Mouse (Mus musculus): ENCODE results near the gene Cfb. TPM values are rescaled to one million over a fixed set of nuclear protein-coding genes. Genes with fewer than 3 reads are reported as not detected.

Cfb gene
- polyA plus RNA-seq, 1 experiment = 1.1 TPM

- Histone ChIP-seq H3K36me3 (ENCODE audit: control insufficient read depth, insufficient read depth, low read length) (no peaks in the 10 kb centered on the region), H3K27ac (ENCODE audit: control insufficient read depth, insufficient read depth, low read depth, low read length) (no peak overlapping the region), H3K27me3 (ENCODE audit: control insufficient read depth, insufficient read depth, low read length) (no peaks in the 10 kb centered on the region), H3K4me1 (ENCODE audit: control insufficient read depth, insufficient read depth, low read length) (no peaks in the 10 kb centered on the region), H3K4me3 (ENCODE audit: control insufficient read depth, low read depth, low read length) (no peak overlapping the region)
- TF ChIP-seq POLR2A (IDR thresholded peaks at IDR 0.05; ENCODE audit: control insufficient read depth, low read depth, low read length) (no peak), CTCF (IDR thresholded peaks at IDR 0.05; ENCODE audit: control insufficient read depth, insufficient read depth, insufficient replicate concordance, low read depth, low read length) (no peak)
These were observed 458 bp downstream of the Cfb start for GRCm38 (mm10) chr17:34861704-34862415.

- TF ChIP-seq CTCF (IDR thresholded peaks at IDR 0.05; ENCODE audit: control insufficient read depth, insufficient read depth, insufficient replicate concordance, low read depth, low read length) (no peak), POLR2A (IDR thresholded peaks at IDR 0.05; ENCODE audit: control insufficient read depth, low read depth, low read length) (no peak)
- no peaks in the 10 kb centered on the region for H3K4me1 ChIP-seq (ENCODE audit: control insufficient read depth, insufficient read depth, low read length)
- no peak overlapping the region for H3K4me3 ChIP-seq (ENCODE audit: control insufficient read depth, low read depth, low read length)
These were observed 1.8 kb downstream of the Cfb start for GRCm38 (mm10) chr17:34860514-34860913.

GRCm38 (mm10) chr17:34858670-34859069 lies 3.6 kb downstream of the Cfb start:
- Histone ChIP-seq H3K27ac (ENCODE audit: control insufficient read depth, insufficient read depth, low read depth, low read length) (no peak overlapping the region), H3K27me3 (ENCODE audit: control insufficient read depth, insufficient read depth, low read length) (no peaks in the 10 kb centered on the region), H3K4me1 (ENCODE audit: control insufficient read depth, insufficient read depth, low read length) (no peaks in the 10 kb centered on the region), H3K36me3 (ENCODE audit: control insufficient read depth, insufficient read depth, low read length) (no peaks in the 10 kb centered on the region), H3K4me3 (ENCODE audit: control insufficient read depth, low read depth, low read length) (no peak overlapping the region)
- no peak for TF ChIP-seq POLR2A (IDR thresholded peaks at IDR 0.05; ENCODE audit: control insufficient read depth, low read depth, low read length)
- no peak for TF ChIP-seq CTCF (IDR thresholded peaks at IDR 0.05; ENCODE audit: control insufficient read depth, insufficient read depth, insufficient replicate concordance, low read depth, low read length)

More at GRCm38 (mm10) chr17:34860514-34860913, 1.8 kb downstream of the Cfb start:
- Histone ChIP-seq H3K36me3 (ENCODE audit: control insufficient read depth, insufficient read depth, low read length) (no peaks in the 10 kb centered on the region), H3K27ac (ENCODE audit: control insufficient read depth, insufficient read depth, low read depth, low read length) (no peak overlapping the region), H3K27me3 (ENCODE audit: control insufficient read depth, insufficient read depth, low read length) (no peaks in the 10 kb centered on the region)

GRCm38 (mm10) chr17:34855825-34856224 lies 6.5 kb downstream of the Cfb start:
- Histone ChIP-seq H3K36me3 (ENCODE audit: control insufficient read depth, insufficient read depth, low read length) (no peaks in the 10 kb centered on the region), H3K4me3 (ENCODE audit: control insufficient read depth, low read depth, low read length) (no peak overlapping the region), H3K27me3 (ENCODE audit: control insufficient read depth, insufficient read depth, low read length) (no peaks in the 10 kb centered on the region), H3K4me1 (ENCODE audit: control insufficient read depth, insufficient read depth, low read length) (peaks cover 2% of the 10 kb centered on the region), H3K27ac (ENCODE audit: control insufficient read depth, insufficient read depth, low read depth, low read length) (no peak overlapping the region)
- TF ChIP-seq CTCF (IDR thresholded peaks at IDR 0.05; ENCODE audit: control insufficient read depth, insufficient read depth, insufficient replicate concordance, low read depth, low read length) (peak; percentile 51; the same call in 1 of the 2 replicates), POLR2A (IDR thresholded peaks at IDR 0.05; ENCODE audit: control insufficient read depth, low read depth, low read length) (no peak)

- Histone ChIP-seq H3K27me3 (ENCODE audit: control insufficient read depth, insufficient read depth, low read length) (no peaks in the 10 kb centered on the region), H3K27ac (ENCODE audit: control insufficient read depth, insufficient read depth, low read depth, low read length) (no peak overlapping the region), H3K36me3 (ENCODE audit: control insufficient read depth, insufficient read depth, low read length) (no peaks in the 10 kb centered on the region), H3K4me1 (ENCODE audit: control insufficient read depth, insufficient read depth, low read length) (peaks cover 3% of the 10 kb centered on the region), H3K4me3 (ENCODE audit: control insufficient read depth, low read depth, low read length) (no peak overlapping the region)
- no peak for TF ChIP-seq POLR2A (IDR thresholded peaks at IDR 0.05; ENCODE audit: control insufficient read depth, low read depth, low read length)
- TF ChIP-seq CTCF (IDR thresholded peaks at IDR 0.05; ENCODE audit: control insufficient read depth, insufficient read depth, insufficient replicate concordance, low read depth, low read length) = no peak
These were observed 7.6 kb downstream of the Cfb start for GRCm38 (mm10) chr17:34854761-34855160.

GRCm38 (mm10) chr17:34853511-34853910 lies 8.8 kb downstream of the Cfb start:
- Histone ChIP-seq H3K27ac (ENCODE audit: control insufficient read depth, insufficient read depth, low read depth, low read length) (no peak overlapping the region), H3K4me3 (ENCODE audit: control insufficient read depth, low read depth, low read length) (no peak overlapping the region), H3K4me1 (ENCODE audit: control insufficient read depth, insufficient read depth, low read length) (peaks cover 3% of the 10 kb centered on the region), H3K27me3 (ENCODE audit: control insufficient read depth, insufficient read depth, low read length) (no peaks in the 10 kb centered on the region), H3K36me3 (ENCODE audit: control insufficient read depth, insufficient read depth, low read length) (no peaks in the 10 kb centered on the region)
- TF ChIP-seq CTCF (IDR thresholded peaks at IDR 0.05; ENCODE audit: control insufficient read depth, insufficient read depth, insufficient replicate concordance, low read depth, low read length) = no peak
- TF ChIP-seq POLR2A (IDR thresholded peaks at IDR 0.05; ENCODE audit: control insufficient read depth, low read depth, low read length) = no peak

- H3K36me3 ChIP-seq (ENCODE audit: control insufficient read depth, insufficient read depth, low read length) = peaks cover 2% of the 10 kb centered on the region; the same call in 1 of the 2 replicates
- TF ChIP-seq CTCF (IDR thresholded peaks at IDR 0.05; ENCODE audit: control insufficient read depth, insufficient read depth, insufficient replicate concordance, low read depth, low read length) (no peak), POLR2A (IDR thresholded peaks at IDR 0.05; ENCODE audit: control insufficient read depth, low read depth, low read length) (no peak)
- peak overlapping the region; percentile 88 for H3K4me3 ChIP-seq (ENCODE audit: control insufficient read depth, low read depth, low read length)
- peak overlapping the region; percentile 20; the same call in 1 of the 2 replicates for H3K27ac ChIP-seq (ENCODE audit: control insufficient read depth, insufficient read depth, low read depth, low read length)
- H3K4me1 ChIP-seq (ENCODE audit: control insufficient read depth, insufficient read depth, low read length) = peaks cover 3% of the 10 kb centered on the region
- no peaks in the 10 kb centered on the region for H3K27me3 ChIP-seq (ENCODE audit: control insufficient read depth, insufficient read depth, low read length)
These were observed 11.7 kb downstream of the Cfb start for GRCm38 (mm10) chr17:34850517-34851125.

All from testis, adult 2 months (tissue).